Comparison of ENCODE assay signal across 29 mouse cellular contexts in genomic region chr4:68806502-68806901, GRCm38 (mm10).
DNase-seq lines count a peak whose midpoint lies in the region; ATAC-seq and TF ChIP-seq lines count a peak whose summit lies in the region.
"Had no signal": no experiment of that assay in that cellular context is flagged by ENCODE, and none has a peak within 500 bp of the region (broad histone marks: within the 10 kb centered on the region; RNA-seq: fewer than 3 reads in every experiment).

No protein-coding gene starts in this region.

- no peaks in the 10 kb centered on the region for H3K27me3 ChIP-seq in kidney, embryonic 15.5 days
- no peaks in the 10 kb centered on the region for H3K27me3 ChIP-seq in E14TG2a.4 (ENCODE audit: insufficient read depth, low read length)
- H3K27me3 ChIP-seq in heart, embryonic 11.5 days (ENCODE audit: control insufficient read depth, insufficient read depth, low read length): no peaks in the 10 kb centered on the region
- H3K27me3 ChIP-seq: limb, embryonic 15.5 days; liver, embryonic 13.5 days; megakaryocyte, embryonic 14.5 days; midbrain, embryonic 12.5 days had no signal

- no peak overlapping the region for H3K4me3 ChIP-seq in kidney, embryonic 15.5 days (replicated peaks)
- H3K4me3 ChIP-seq in E14TG2a.4 (replicated peaks; ENCODE audit: low read length): no peak overlapping the region
- no peak overlapping the region for H3K4me3 ChIP-seq in heart, embryonic 11.5 days (ENCODE audit: low read depth, low read length)
- H3K4me3 ChIP-seq: erythroblast, embryonic 14.5 days; hindbrain, embryonic 10.5 days; limb, embryonic 10.5 days; limb, embryonic 15.5 days; liver, embryonic 13.5 days; megakaryocyte, embryonic 14.5 days; midbrain, embryonic 12.5 days had no signal

- 33% methylated on average over 3 of the region's 3 CpGs for WGBS in kidney, embryonic 15.5 days
- WGBS in heart, embryonic 11.5 days (ENCODE audit: insufficient replicate concordance): 66% methylated on average over 3 of the region's 3 CpGs

- no peaks in the 10 kb centered on the region for H3K9me3 ChIP-seq in kidney, embryonic 15.5 days (replicated peaks)
- H3K9me3 ChIP-seq in E14TG2a.4 (ENCODE audit: low read length): no peaks in the 10 kb centered on the region
- H3K9me3 ChIP-seq in heart, embryonic 11.5 days (replicated peaks; ENCODE audit: control insufficient read depth, low read length): no peaks in the 10 kb centered on the region
- H3K9me3 ChIP-seq: hindbrain, embryonic 10.5 days; limb, embryonic 10.5 days; limb, embryonic 15.5 days; liver, embryonic 13.5 days; megakaryocyte, embryonic 14.5 days; midbrain, embryonic 12.5 days had no signal

- H3K27ac ChIP-seq in kidney, embryonic 15.5 days: no peak overlapping the region
- H3K27ac ChIP-seq in heart, embryonic 11.5 days (ENCODE audit: low read depth, low read length): no peak overlapping the region
- H3K27ac ChIP-seq: hindbrain, embryonic 10.5 days; limb, embryonic 10.5 days; limb, embryonic 15.5 days; liver, embryonic 13.5 days; midbrain, embryonic 12.5 days; stomach, postnatal 0 days had no signal

- peak; percentile 25 for DNase-seq in cerebellum, adult 9-11 months
- no peak for DNase-seq in cerebellum, postnatal 25 days
- no peak for DNase-seq in kidney, postnatal 14 days
- peak; percentile 46 for DNase-seq in brain, adult 2 months (ENCODE audit: low read depth, low spot score)
- no peak for DNase-seq in adrenal gland, postnatal 14 days
- DNase-seq: adrenal gland, postnatal 10 days; cerebellum, adult 8-10 months; forebrain, postnatal 0 days; heart, postnatal 14 days; kidney, adult 2 months; layer of hippocampus, postnatal 36 days; liver, embryonic 13.5 days; lung, adult 18-20 months; lung, postnatal 4 days; right cerebral cortex, postnatal 4 days; thymus, adult 18-20 months; thymus, postnatal 25 days had no signal

- H3K4me1 ChIP-seq in kidney, embryonic 15.5 days: no peaks in the 10 kb centered on the region
- H3K4me1 ChIP-seq in E14TG2a.4 (replicated peaks; ENCODE audit: low read depth, low read length): no peaks in the 10 kb centered on the region
- no peaks in the 10 kb centered on the region for H3K4me1 ChIP-seq in heart, embryonic 11.5 days (ENCODE audit: control insufficient read depth, insufficient read depth, low read length)
- H3K4me1 ChIP-seq: hindbrain, embryonic 10.5 days; limb, embryonic 10.5 days; limb, embryonic 15.5 days; liver, embryonic 13.5 days; megakaryocyte, embryonic 14.5 days; midbrain, embryonic 12.5 days had no signal

- ATAC-seq in kidney, embryonic 15.5 days (replicated peaks; ENCODE audit: low FRiP score): 0 out of 2 replicates have a peak, but pooled peaks have one; percentile 43
- ATAC-seq in heart, embryonic 11.5 days (replicated peaks; ENCODE audit: insufficient number of reproducible peaks, low FRiP score, low TSS enrichment): no peak
- ATAC-seq: CD4-positive, CD25-positive, alpha-beta regulatory T cell, adult 4 months; forebrain, postnatal 0 days; lung, postnatal 0 days had no signal

- H3K36me3 ChIP-seq in kidney, embryonic 15.5 days: no peaks in the 10 kb centered on the region
- H3K36me3 ChIP-seq in E14TG2a.4 (ENCODE audit: insufficient read depth, low read length): no peaks in the 10 kb centered on the region
- H3K36me3 ChIP-seq in heart, embryonic 11.5 days (ENCODE audit: control insufficient read depth, insufficient read depth, low read length): no peaks in the 10 kb centered on the region
- H3K36me3 ChIP-seq: hindbrain, embryonic 10.5 days; limb, embryonic 10.5 days; limb, embryonic 15.5 days; liver, embryonic 13.5 days; midbrain, embryonic 12.5 days had no signal

- no peak overlapping the region for H3K9ac ChIP-seq in kidney, embryonic 15.5 days
- H3K9ac ChIP-seq in heart, embryonic 11.5 days (ENCODE audit: low read depth, low read length): no peak overlapping the region
- H3K9ac ChIP-seq: forebrain, postnatal 0 days; limb, embryonic 15.5 days; liver, embryonic 13.5 days; midbrain, embryonic 12.5 days had no signal

- TF ChIP-seq CTCF in E14TG2a.4 (conservative IDR thresholded peaks at IDR 0.05; ENCODE audit: low read length): peak; percentile 16; the same call in 1 of the 2 replicates

- no peak overlapping the region for H3K4me2 ChIP-seq in kidney, embryonic 15.5 days
- no peak overlapping the region for H3K4me2 ChIP-seq in heart, embryonic 11.5 days
- H3K4me2 ChIP-seq: limb, embryonic 15.5 days; liver, embryonic 13.5 days; midbrain, embryonic 12.5 days had no signal

Comparison
In these comparisons a context has a peak if more than half of its experiments do, and no peak if none do; other contexts are left out.
1. DNase-seq: peak in cerebellum, adult 9-11 months (single experiment) and brain, adult 2 months (single experiment); none in cerebellum, postnatal 25 days (0 of 2), kidney, postnatal 14 days (single experiment) and adrenal gland, postnatal 14 days (single experiment).